Mouse (Mus musculus) left cerebral cortex, adult 2 months (tissue): Measurements from ENCODE around the gene Slco1a4. TPM values are rescaled to one million over a fixed set of nuclear protein-coding genes. Genes with fewer than 3 reads are reported as not detected.
A peak's percentile ranks its signal among the peaks of the same experiment; 100 is the strongest.
"Not testable (repeated sequence)": the region's sequence is repeated elsewhere in the genome, so short reads cannot be mapped to it uniquely, and the experiment has no call there.

ENCODE experiments used
- DNase-seq, 2 experiments: peaks; one replicate each; pipeline ENCODE4 v3.0.0; 2021 to 2022; ENCODE audit warnings: low spot score in 2 of 2, mixed read lengths in 1 of 2; ENCODE audit errors: extremely low spot score in 1 of 2
- H3K27ac ChIP-seq: fragments of 200-600 bp; 2 replicates; pipeline ENCODE4 v1.8.1; 2022
- H3K4me3 ChIP-seq: fragments of 200-600 bp; 2 replicates; pipeline ENCODE4 v1.8.1; 2022
- CTCF ChIP-seq: fragments of 200-600 bp; IDR thresholded peaks from 2 replicates; pipeline ENCODE4 v1.8.1; 2022; ENCODE audit warnings: antibody characterized with exemption, mild to moderate bottlenecking, moderate library complexity
- intact Hi-C: fragments of 180-260 bp; cut with DNase I; formaldehyde crosslinking; loops from one replicate; pipeline ENCODE4 v1.15.1; 2025
- long read RNA-seq, 2 experiments: library from polyadenylated mRNA; stranded (forward); transcript quantifications; one replicate each; pipeline ENCODE4 v2.0.0; 2021; ENCODE audit warnings: borderline mapping rate in 2 of 2
- total RNA-seq, 2 experiments: library from RNA; stranded (reverse); gene quantifications; 2 replicates each; pipeline ENCODE4 v1.2.3; 2021

The Slco1a4 gene
- total RNA-seq: 10 to 100 TPM; 29.0 to 49.8 TPM
- long read RNA-seq, experiment 1, partial matches to known transcripts: 4 of 61 reads
- long read RNA-seq, experiment 1, other reads (novel, unspliced or antisense): 56 of 61 reads
- long read RNA-seq, experiment 2, partial matches to known transcripts: 2 of 61 reads
- long read RNA-seq, experiment 2, other reads (novel, unspliced or antisense): 58 of 61 reads

DNA sequence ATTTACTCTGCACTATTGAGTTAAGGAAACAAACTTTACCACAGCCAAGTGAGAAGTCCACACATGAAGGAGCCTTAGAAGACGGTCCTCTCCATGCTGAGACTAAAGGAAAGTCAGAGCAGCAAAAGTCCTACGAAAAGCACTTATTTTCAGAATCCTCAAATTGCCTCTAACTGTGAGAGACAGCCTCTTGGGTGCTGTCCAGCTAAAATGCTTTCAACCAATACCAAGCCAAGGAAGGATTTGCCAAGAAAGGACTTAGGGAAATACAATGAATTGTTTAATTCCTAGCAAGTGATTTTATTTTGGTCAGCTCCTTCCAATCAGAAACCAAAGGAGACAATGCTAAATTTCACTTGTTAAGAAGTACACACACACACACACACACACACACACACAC is at the start of gene Slco1a4:
Gene Slco1a4 (minus strand): TSS at position 115 of the 400 bp plus-strand sequence.
- peak within 1 kb of the TSS; percentile 70 for H3K27ac ChIP-seq
- H3K4me3 ChIP-seq: peak within 1 kb of the TSS; percentile 29
- intact Hi-C loops: no loop called here
- no peak for DNase-seq
- no peak for TF ChIP-seq CTCF

DNA sequence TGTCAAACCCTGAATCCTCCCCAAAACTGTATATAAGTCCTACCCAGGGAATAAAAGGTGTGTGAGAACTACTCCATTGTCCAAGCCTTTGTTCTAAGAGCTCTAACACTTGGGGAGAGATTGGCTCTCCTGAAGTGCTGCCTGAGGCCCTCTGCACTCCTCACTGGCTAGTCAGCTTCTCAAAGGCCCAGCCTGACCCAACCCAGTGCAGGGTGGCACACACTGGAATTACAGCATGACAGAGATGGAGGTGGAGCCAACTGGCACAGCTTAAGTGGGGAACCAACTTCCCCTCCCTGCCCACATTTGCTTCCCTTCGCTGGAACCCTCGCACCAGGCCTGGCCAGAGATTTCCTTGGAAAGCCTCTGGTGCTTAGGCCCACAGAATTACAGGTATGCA is 42.2 kb upstream of the Slco1a4 start:
- intact Hi-C loops: no loop called here
- DNase-seq: no peak
- Histone ChIP-seq H3K27ac (no peak overlapping the region), H3K4me3 (no peak overlapping the region)
- TF ChIP-seq CTCF: no peak

DNA sequence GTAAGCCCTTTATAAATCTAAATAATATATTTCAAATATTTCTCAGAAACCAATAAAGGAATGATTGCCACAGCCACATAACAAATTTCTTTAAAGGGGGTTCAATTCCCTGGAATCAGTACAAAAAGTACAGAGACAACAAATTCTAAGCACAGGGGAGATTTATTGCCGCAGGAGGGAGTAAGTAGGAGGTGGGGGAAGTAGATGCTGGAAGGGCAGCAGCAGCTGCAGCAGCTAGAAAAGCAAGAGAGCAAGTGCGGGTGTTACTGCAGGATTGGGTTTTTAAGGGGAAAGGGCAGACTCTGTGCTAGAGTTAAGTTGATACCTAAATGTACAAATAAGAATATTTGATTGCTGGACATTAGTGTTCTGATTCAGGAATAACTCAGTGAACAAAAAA is 33.7 kb upstream of the Slco1a4 start:
- no peak for DNase-seq
- no peak for TF ChIP-seq CTCF
- no peak overlapping the region for H3K4me3 ChIP-seq
- intact Hi-C loops: no loop called here
- peak overlapping the region; percentile 24; the same call in 1 of the 2 replicates for H3K27ac ChIP-seq

DNA sequence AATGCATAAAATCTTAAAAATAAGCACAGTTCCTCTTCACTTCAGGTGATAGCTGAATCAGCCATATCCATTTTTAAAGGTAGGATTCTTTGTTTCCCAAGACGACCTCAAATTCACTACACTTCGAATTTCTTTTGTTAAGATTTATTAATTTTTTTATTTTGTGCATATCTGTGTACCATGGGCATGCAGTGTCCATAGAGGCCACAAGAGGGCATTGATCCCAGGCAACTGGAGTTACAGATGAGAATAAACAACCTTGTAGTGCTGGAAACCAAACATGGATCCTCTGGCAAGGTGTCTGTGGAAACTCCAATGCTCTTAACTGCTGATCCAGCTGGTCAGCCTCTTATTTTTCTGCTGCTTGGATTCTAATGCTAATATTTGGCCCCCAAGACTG is 32.2 kb upstream of the Slco1a4 start:
- DNase-seq: no peak
- no peak overlapping the region for H3K27ac ChIP-seq
- TF ChIP-seq CTCF: peak; percentile 34

DNA sequence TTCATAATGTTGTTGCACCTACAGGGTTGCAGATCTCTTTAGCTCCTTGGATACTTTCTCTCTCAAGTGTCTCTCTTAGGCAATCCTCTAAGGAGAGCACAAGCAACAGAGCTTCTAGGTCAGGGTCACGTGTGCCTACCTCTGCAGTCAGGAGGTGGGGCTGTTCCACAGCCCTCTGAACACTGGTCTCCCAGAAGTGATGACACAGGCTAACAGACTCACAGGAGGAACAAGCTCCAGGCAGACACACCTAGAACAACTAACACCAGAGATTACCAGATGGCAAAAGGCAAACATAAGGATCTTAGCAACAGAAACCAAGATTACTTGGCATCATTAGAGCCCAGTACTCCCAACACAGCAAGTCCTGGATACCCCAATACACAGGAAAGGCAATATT is 26.6 kb upstream of the Slco1a4 start:
- no peak for TF ChIP-seq CTCF
- intact Hi-C loops: no loop called here
- no peak for DNase-seq
- Histone ChIP-seq H3K27ac (no peak overlapping the region), H3K4me3 (no peak overlapping the region)

More for the DNA sequence above, 32.2 kb upstream of the Slco1a4 start:
- intact Hi-C loops: no loop called here
- no peak overlapping the region for H3K4me3 ChIP-seq

DNA sequence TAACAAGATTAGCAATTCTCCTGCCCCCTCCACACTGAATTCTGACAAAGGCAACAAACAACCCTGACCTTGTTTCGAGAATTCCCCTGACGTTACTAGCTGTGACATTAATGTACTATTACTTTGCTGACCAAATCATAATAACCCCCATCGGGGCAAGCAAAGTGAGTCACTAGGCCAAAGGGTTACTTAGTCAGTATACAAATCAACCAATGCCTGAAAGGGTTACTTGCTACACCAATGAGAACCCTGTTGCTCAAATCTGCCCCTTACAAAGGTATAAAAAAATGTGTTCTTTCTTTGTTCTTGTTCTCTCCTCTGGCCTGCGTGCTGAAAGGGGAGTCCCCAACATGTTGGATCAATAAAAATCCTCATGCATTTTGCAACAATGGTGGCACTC is 19.7 kb upstream of the Slco1a4 start:
- intact Hi-C loops, H3K27ac ChIP-seq, H3K4me3 ChIP-seq, DNase-seq: not testable (repeated sequence)

DNA sequence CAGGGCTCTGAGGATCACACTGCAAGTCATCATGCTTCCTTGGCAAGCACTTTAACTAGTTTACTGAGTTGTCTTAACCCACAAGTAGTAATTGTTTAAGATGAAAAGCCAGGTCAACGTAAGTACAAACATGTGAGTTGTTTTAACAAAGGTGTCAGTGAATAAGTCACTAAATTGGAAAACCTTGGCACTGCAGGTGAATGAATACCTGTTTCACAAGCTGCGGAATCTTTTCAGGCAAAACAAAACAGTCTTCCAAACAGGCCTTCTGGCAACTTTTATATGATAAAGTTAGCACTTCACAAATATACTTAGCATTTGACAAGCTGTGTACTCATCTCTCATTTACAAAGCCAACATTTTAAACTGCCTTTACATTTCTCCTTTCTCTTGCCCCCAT is 15.7 kb upstream of the Slco1a4 start:
- intact Hi-C loops: no loop called here
- no peak overlapping the region for H3K4me3 ChIP-seq
- no peak for TF ChIP-seq CTCF
- no peak overlapping the region for H3K27ac ChIP-seq
- no peak for DNase-seq

DNA sequence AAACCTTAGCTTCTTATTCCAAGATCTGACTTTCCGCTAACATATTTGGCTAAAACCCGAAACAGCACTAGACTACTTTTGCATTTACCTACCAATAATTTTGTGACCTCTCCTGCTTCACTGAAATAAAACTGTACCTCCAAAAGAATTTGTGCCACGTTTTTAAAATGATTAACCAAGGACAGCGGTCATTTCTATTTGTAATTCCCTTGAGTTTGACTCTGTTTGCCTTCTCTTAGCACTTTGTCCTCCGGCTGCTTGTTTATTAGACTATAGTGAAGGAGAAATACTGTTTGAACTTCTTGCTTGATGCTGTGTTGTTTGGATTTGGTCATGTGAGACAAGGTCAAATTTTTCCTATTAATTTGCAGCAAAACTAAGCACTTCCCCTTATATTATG is 12.7 kb upstream of the Slco1a4 start:
- Histone ChIP-seq H3K4me3 (no peak overlapping the region), H3K27ac (no peak overlapping the region)
- no peak for TF ChIP-seq CTCF
- DNase-seq: no peak
- intact Hi-C loops: no loop called here

DNA sequence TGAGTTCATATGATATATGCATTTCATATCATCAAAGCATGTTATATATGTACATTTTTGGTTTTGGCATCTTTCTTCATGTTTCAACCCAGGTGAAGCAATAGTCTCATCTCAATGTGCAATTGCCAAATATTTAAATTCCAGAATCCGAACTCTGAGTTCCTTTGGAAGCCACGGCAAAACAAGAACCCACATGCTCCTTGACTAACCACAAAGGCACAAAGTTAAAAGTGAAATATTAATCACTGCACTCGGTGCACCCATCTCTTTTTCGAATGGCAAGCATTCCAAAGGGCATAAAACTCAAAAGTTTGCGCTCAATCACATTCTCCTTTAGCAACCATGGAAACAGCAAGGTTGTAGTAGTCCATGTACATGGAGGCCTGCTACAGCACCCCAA is 10.0 kb upstream of the Slco1a4 start:
- Histone ChIP-seq H3K27ac (no peak overlapping the region), H3K4me3 (no peak overlapping the region)
- no peak for DNase-seq
- intact Hi-C loops: no loop called here
- TF ChIP-seq CTCF: no peak

DNA sequence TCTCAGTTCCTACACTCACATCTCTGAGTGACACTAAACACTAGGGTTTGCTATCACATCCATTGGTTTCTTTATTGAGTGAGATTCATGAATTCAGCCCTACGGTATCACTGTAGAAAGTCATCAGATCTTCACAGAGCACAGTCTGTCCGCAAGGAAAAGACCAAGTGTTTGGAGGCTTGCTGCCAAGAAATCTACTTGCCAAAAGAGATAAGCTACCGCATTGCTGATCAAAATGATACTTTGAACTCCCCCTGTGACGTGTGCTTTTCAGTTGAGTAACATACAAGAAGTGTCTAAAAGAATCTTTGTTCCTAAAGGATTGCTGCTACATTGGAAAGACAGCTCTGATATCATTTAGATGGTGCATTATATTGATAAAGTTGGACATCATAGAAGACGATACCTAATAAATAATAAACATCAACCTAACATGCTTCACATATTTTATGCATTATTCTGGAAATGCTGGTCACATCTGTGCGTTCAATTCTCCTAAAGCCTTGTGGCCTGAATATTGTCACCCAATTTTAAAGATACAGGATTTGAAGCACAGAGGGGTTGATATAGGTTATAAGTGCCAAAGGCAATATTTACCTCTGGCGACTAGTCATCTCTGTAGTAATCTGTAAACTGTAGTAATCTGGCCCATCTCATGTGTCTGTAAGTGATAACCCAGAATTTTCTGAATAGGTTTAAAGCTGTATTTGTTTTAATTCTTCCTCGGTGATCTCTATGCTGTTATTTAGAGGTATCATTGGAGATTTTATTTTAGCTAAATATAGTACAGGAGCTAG is 1.9 kb upstream of the Slco1a4 start:
- H3K4me3 ChIP-seq: no peak overlapping the region
- no peak for DNase-seq
- no peak overlapping the region for H3K27ac ChIP-seq
- intact Hi-C loops: no loop called here
- no peak for TF ChIP-seq CTCF

DNA sequence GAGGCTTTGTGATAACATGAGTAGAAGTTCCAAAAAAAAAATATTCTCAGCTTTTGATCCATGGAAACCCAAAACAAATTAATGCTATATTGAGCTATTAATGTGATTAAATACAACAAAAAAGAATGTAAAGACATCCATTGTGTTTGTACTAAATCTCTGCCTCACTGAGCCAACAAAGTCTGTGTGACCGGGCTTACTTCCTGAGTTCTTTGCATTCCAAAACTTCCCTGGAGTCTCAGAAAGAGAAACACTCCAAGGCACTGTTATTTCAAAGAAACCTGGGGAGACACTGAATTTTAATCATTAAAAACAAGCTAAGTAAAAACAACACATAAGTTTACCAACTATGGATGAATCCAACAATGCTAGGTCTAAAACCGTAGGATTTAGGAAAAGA is 2.4 kb downstream of the Slco1a4 start:
- H3K4me3 ChIP-seq: peak overlapping the region; percentile 15; the same call in 1 of the 2 replicates
- no peak for TF ChIP-seq CTCF
- peak overlapping the region; percentile 70 for H3K27ac ChIP-seq
- no peak for DNase-seq
- intact Hi-C loops: no loop called here

DNA sequence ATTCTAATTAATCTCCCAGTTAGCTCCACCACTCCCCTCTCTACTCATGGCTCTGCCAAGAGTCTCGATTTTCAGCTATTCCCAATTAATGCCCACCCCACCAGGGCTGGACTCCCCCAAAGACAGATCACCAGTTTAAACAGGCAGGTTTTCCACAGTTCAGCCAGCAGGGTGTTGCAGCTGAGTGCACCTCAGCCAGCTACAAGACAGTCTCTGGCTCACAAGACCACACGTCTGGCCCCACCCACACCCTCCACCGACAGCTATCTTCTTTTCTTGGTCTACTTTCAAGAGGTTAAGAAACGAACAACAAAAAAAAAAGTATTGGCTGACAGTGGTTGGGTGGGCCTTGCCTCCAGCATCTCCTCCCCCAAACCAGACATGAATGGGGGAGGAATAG is 6.9 kb downstream of the Slco1a4 start:
- Histone ChIP-seq H3K4me3 (no peak overlapping the region), H3K27ac (peak overlapping the region; percentile 44; the same call in 1 of the 2 replicates)
- DNase-seq: no peak
- intact Hi-C loops: no loop called here
- no peak for TF ChIP-seq CTCF

DNA sequence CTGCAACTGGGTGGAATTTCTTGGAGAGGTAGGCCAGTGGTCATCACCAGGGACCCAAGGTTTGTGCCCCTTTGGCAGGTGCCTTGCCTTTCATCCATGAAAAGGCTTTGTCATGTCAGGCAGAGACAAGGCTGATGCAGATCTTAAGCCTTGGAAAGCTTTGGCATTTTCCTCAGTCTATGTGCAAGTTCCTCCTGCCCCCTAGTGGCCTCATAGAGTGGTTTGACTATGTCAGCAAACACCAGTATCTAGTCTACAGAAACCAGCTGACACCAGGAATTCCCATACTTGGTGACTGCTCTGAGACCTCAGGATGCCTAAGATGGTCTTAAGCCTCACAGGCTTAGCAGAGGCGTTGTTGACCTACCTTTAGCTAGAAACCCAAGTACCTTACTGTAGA is 58.2 kb downstream of the Slco1a4 start:
- Histone ChIP-seq H3K4me3 (no peak overlapping the region), H3K27ac (no peak overlapping the region)
- intact Hi-C loops: loop anchor here (5.0 kb wide), 1 partner anchor 311 kb away; no protein-coding TSS in a partner anchor
- DNase-seq: peak; percentile 11 to 14
- TF ChIP-seq CTCF: peak; percentile 65
